Mouse (Mus musculus) gastrocnemius, postnatal 10 days (tissue): ENCODE measurements around the gene Prkci. TPM values are rescaled to one million over a fixed set of nuclear protein-coding genes. Genes with fewer than 3 reads are reported as not detected.

ENCODE experiments used
- DNase-seq: peaks from one replicate; pipeline ENCODE4 v3.0.0; 2021; ENCODE audit warnings: mixed read lengths
- total RNA-seq, 2 experiments: library from RNA; stranded (reverse); gene quantifications; 2 replicates each; pipeline ENCODE4 v1.2.3; 2021

Prkci gene
- total RNA-seq, 2 experiments from 2014 or later = 12.5 to 19.6 TPM

- no peak for DNase-seq
These were observed 688 bp upstream of the Prkci start for GRCm38 (mm10) chr3:30994859-30995258.

GRCm38 (mm10) chr3:30995899-30996687 is 546 bp downstream of the Prkci start:
- no peak for DNase-seq

- DNase-seq = no peak
These were observed 1.1 kb downstream of the Prkci start for GRCm38 (mm10) chr3:30996688-30997014.

- no peak for DNase-seq
These were observed 4.0 kb downstream of the Prkci start for GRCm38 (mm10) chr3:30999401-31000017.

- no peak for DNase-seq
These were observed 4.5 kb downstream of the Prkci start for GRCm38 (mm10) chr3:31000018-31000407.

- DNase-seq = no peak
These were observed 5.6 kb downstream of the Prkci start for GRCm38 (mm10) chr3:31001048-31001676.

GRCm38 (mm10) chr3:31004320-31005209 is 9.0 kb downstream of the Prkci start:
- no peak for DNase-seq

- DNase-seq = no peak
These were observed 18.8 kb downstream of the Prkci start for GRCm38 (mm10) chr3:31014374-31014773.

GRCm38 (mm10) chr3:31015682-31016443 is 20.3 kb downstream of the Prkci start:
- DNase-seq = no peak

GRCm38 (mm10) chr3:31016594-31017196 is 21.1 kb downstream of the Prkci start:
- DNase-seq = no peak

GRCm38 (mm10) chr3:31017652-31018051 is 22.1 kb downstream of the Prkci start:
- no peak for DNase-seq

GRCm38 (mm10) chr3:31019287-31019686 is 23.7 kb downstream of the Prkci start:
- no peak for DNase-seq

- no peak for DNase-seq
These were observed 24.4 kb downstream of the Prkci start for GRCm38 (mm10) chr3:31019793-31020447.

- DNase-seq = no peak
These were observed 25.1 kb downstream of the Prkci start for GRCm38 (mm10) chr3:31020656-31021055.

- DNase-seq = peak; percentile 19
These were observed 27.4 kb downstream of the Prkci start for GRCm38 (mm10) chr3:31022895-31023436.

- no peak for DNase-seq
These were observed 32.2 kb downstream of the Prkci start for GRCm38 (mm10) chr3:31027718-31028117.

GRCm38 (mm10) chr3:31031621-31032020 is 36.1 kb downstream of the Prkci start:
- no peak for DNase-seq

- no peak for DNase-seq
These were observed 38.1 kb downstream of the Prkci start for GRCm38 (mm10) chr3:31033644-31034043.

GRCm38 (mm10) chr3:31037851-31038250 is 42.3 kb downstream of the Prkci start:
- no peak for DNase-seq

GRCm38 (mm10) chr3:31038689-31039088 is 43.1 kb downstream of the Prkci start:
- DNase-seq = no peak
